Comparison of ENCODE assay signal across 30 mouse cellular contexts in the genomic region with DNA sequence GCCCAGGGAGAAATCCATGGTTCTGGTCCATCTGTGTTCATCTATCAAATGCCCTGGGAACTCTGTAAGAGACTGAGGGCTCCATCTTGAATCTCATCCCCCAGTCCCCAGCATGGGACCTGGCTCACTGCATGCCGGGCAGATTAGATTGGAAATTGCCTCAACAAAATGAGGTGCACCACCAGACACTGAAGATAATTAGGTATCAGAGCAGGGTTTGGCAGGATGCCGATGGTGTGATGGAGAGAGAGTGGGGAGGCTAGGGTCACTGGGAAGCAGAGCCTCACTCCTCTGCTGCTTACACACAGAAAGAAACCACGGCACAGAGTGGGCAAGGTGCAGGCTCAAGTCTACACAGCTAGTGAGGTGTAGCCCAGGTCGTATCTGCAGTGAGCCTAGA. TPM values are rescaled to one million over a fixed set of nuclear protein-coding genes. Genes with fewer than 3 reads are reported as not detected.
DNase-seq lines count a peak whose midpoint lies in the region; ATAC-seq lines count a peak whose summit lies in the region.
"Had no signal": no experiment of that assay in that cellular context is flagged by ENCODE, and none has a peak within 500 bp of the region (broad histone marks: within the 10 kb centered on the region; RNA-seq: fewer than 3 reads in every experiment).

No protein-coding gene starts in this region.

- H3K4me1 ChIP-seq in forebrain, embryonic 14.5 days (ENCODE audit: control insufficient read depth, insufficient read depth, low read length), result peaks cover 72% of the 10 kb centered on the region
- peaks cover 87% of the 10 kb centered on the region for H3K4me1 ChIP-seq in forebrain, embryonic 16.5 days (replicated peaks; ENCODE audit: control insufficient read depth, insufficient read depth, low read length)
- H3K4me1 ChIP-seq in midbrain, embryonic 13.5 days (replicated peaks), result peaks cover 91% of the 10 kb centered on the region
- H3K4me1 ChIP-seq in midbrain, embryonic 15.5 days, result peaks cover 82% of the 10 kb centered on the region
- peaks cover 92% of the 10 kb centered on the region for H3K4me1 ChIP-seq in forebrain, embryonic 15.5 days
- peaks cover 86% of the 10 kb centered on the region for H3K4me1 ChIP-seq in hindbrain, embryonic 15.5 days (replicated peaks)
- H3K4me1 ChIP-seq: liver, embryonic 13.5 days had no signal

- no peak overlapping the region for H3K4me3 ChIP-seq in forebrain, embryonic 14.5 days (ENCODE audit: low read depth, low read length)
- H3K4me3 ChIP-seq in forebrain, embryonic 16.5 days (replicated peaks; ENCODE audit: low read length), result no peak overlapping the region
- no peak overlapping the region for H3K4me3 ChIP-seq in midbrain, embryonic 13.5 days (replicated peaks)
- H3K4me3 ChIP-seq in midbrain, embryonic 15.5 days, result no peak overlapping the region
- H3K4me3 ChIP-seq in forebrain, embryonic 15.5 days, result no peak overlapping the region
- no peak overlapping the region for H3K4me3 ChIP-seq in hindbrain, embryonic 15.5 days
- H3K4me3 ChIP-seq: gastrocnemius, adult 2 months; heart, adult 2 months; heart, embryonic 12.5 days; kidney, embryonic 15.5 days; limb, embryonic 10.5 days; limb, embryonic 15.5 days; liver, embryonic 13.5 days; stomach, embryonic 15.5 days had no signal

- ATAC-seq in forebrain, embryonic 14.5 days, result no peak
- no peak for ATAC-seq in forebrain, embryonic 16.5 days
- no peak for ATAC-seq in midbrain, embryonic 13.5 days
- ATAC-seq in midbrain, embryonic 15.5 days (replicated peaks), result no peak
- ATAC-seq in forebrain, embryonic 15.5 days (replicated peaks), result no peak
- ATAC-seq in hindbrain, embryonic 15.5 days (ENCODE audit: low FRiP score, low read depth), result no peak
- ATAC-seq: activated CD4-positive, CD25-positive, alpha-beta regulatory T cell, adult 4 months; lung, postnatal 0 days had no signal

- no peak for DNase-seq in forebrain, embryonic 14.5 days (ENCODE audit: low spot score)
- no peak for DNase-seq in thymus, postnatal 0 days (ENCODE audit: low spot score)
- DNase-seq: adrenal gland, adult 2 months; adrenal gland, postnatal 36 days; cerebellum, adult 2 months; cerebellum, postnatal 36 days; gastrocnemius, adult 2 months; heart, adult 2 months; heart, postnatal 4 days; kidney, adult 18-20 months; kidney, postnatal 25 days; liver, embryonic 13.5 days; lung, adult 18-20 months; right cerebral cortex, postnatal 25 days; thymus, postnatal 25 days had no signal

- H3K4me2 ChIP-seq in forebrain, embryonic 14.5 days (ENCODE audit: low read length), result no peak overlapping the region
- H3K4me2 ChIP-seq in forebrain, embryonic 16.5 days (ENCODE audit: low read length), result no peak overlapping the region
- no peak overlapping the region for H3K4me2 ChIP-seq in midbrain, embryonic 13.5 days (replicated peaks)
- H3K4me2 ChIP-seq in midbrain, embryonic 15.5 days, result no peak overlapping the region
- H3K4me2 ChIP-seq in forebrain, embryonic 15.5 days (replicated peaks), result no peak overlapping the region
- no peak overlapping the region for H3K4me2 ChIP-seq in hindbrain, embryonic 15.5 days
- H3K4me2 ChIP-seq: heart, embryonic 12.5 days; kidney, embryonic 15.5 days; limb, embryonic 15.5 days; liver, embryonic 13.5 days; stomach, embryonic 15.5 days had no signal

- no peak overlapping the region for H3K9ac ChIP-seq in forebrain, embryonic 14.5 days (ENCODE audit: low read length)
- no peak overlapping the region for H3K9ac ChIP-seq in forebrain, embryonic 16.5 days (replicated peaks; ENCODE audit: low read depth, low read length)
- H3K9ac ChIP-seq in midbrain, embryonic 13.5 days (replicated peaks), result no peak overlapping the region
- no peak overlapping the region for H3K9ac ChIP-seq in midbrain, embryonic 15.5 days
- H3K9ac ChIP-seq in forebrain, embryonic 15.5 days (replicated peaks), result no peak overlapping the region
- no peak overlapping the region for H3K9ac ChIP-seq in hindbrain, embryonic 15.5 days
- H3K9ac ChIP-seq: heart, embryonic 12.5 days; kidney, embryonic 15.5 days; limb, embryonic 15.5 days; liver, embryonic 13.5 days; stomach, embryonic 15.5 days had no signal

- H3K9me3 ChIP-seq in forebrain, embryonic 14.5 days (replicated peaks; ENCODE audit: control insufficient read depth, low read length), result no peaks in the 10 kb centered on the region
- H3K9me3 ChIP-seq in forebrain, embryonic 16.5 days (ENCODE audit: control insufficient read depth, low read length), result no peaks in the 10 kb centered on the region
- no peaks in the 10 kb centered on the region for H3K9me3 ChIP-seq in midbrain, embryonic 13.5 days
- no peaks in the 10 kb centered on the region for H3K9me3 ChIP-seq in midbrain, embryonic 15.5 days
- no peaks in the 10 kb centered on the region for H3K9me3 ChIP-seq in forebrain, embryonic 15.5 days
- H3K9me3 ChIP-seq in hindbrain, embryonic 15.5 days, result no peaks in the 10 kb centered on the region
- H3K9me3 ChIP-seq: heart, embryonic 12.5 days; kidney, embryonic 15.5 days; limb, embryonic 10.5 days; limb, embryonic 15.5 days; liver, embryonic 13.5 days; stomach, embryonic 15.5 days had no signal

- H3K27ac ChIP-seq in forebrain, embryonic 14.5 days (ENCODE audit: low read depth, low read length), result peak overlapping the region; percentile 23; the same call in 1 of the 2 replicates
- no peak overlapping the region for H3K27ac ChIP-seq in forebrain, embryonic 16.5 days (ENCODE audit: low read length)
- H3K27ac ChIP-seq in midbrain, embryonic 13.5 days, result peak overlapping the region; percentile 15; the same call in 1 of the 2 replicates
- H3K27ac ChIP-seq in midbrain, embryonic 15.5 days, result no peak overlapping the region
- H3K27ac ChIP-seq in forebrain, embryonic 15.5 days (replicated peaks), result peak overlapping the region; percentile 91
- 0 out of 2 replicates have a peak overlapping the region, but pooled peaks have one; percentile 45 for H3K27ac ChIP-seq in hindbrain, embryonic 15.5 days (replicated peaks)
- H3K27ac ChIP-seq: gastrocnemius, adult 2 months; heart, adult 2 months; kidney, embryonic 15.5 days; limb, embryonic 10.5 days; limb, embryonic 15.5 days; liver, embryonic 13.5 days; macrophage; stomach, embryonic 15.5 days had no signal

- no peaks in the 10 kb centered on the region for H3K27me3 ChIP-seq in forebrain, embryonic 14.5 days (replicated peaks; ENCODE audit: control insufficient read depth, insufficient read depth, low read length)
- H3K27me3 ChIP-seq in forebrain, embryonic 16.5 days (replicated peaks; ENCODE audit: control insufficient read depth, insufficient read depth, low read length), result no peaks in the 10 kb centered on the region
- no peaks in the 10 kb centered on the region for H3K27me3 ChIP-seq in midbrain, embryonic 13.5 days
- H3K27me3 ChIP-seq in midbrain, embryonic 15.5 days (replicated peaks), result no peaks in the 10 kb centered on the region
- H3K27me3 ChIP-seq in forebrain, embryonic 15.5 days, result no peaks in the 10 kb centered on the region
- H3K27me3 ChIP-seq in hindbrain, embryonic 15.5 days, result no peaks in the 10 kb centered on the region
- H3K27me3 ChIP-seq: stomach, embryonic 15.5 days had no signal

- WGBS in forebrain, embryonic 14.5 days, result 64% methylated on average over 4 of the region's 4 CpGs
- 53% methylated on average over 4 of the region's 4 CpGs for WGBS in forebrain, embryonic 16.5 days
- WGBS in midbrain, embryonic 13.5 days, result 71% methylated on average over 4 of the region's 4 CpGs
- 64% methylated on average over 4 of the region's 4 CpGs for WGBS in midbrain, embryonic 15.5 days
- 56% methylated on average over 4 of the region's 4 CpGs for WGBS in forebrain, embryonic 15.5 days
- WGBS in hindbrain, embryonic 15.5 days, result 61% methylated on average over 4 of the region's 4 CpGs

- no peaks in the 10 kb centered on the region for H3K36me3 ChIP-seq in forebrain, embryonic 14.5 days (ENCODE audit: control insufficient read depth, insufficient read depth, low read length)
- no peaks in the 10 kb centered on the region for H3K36me3 ChIP-seq in forebrain, embryonic 16.5 days (ENCODE audit: control insufficient read depth, insufficient read depth)
- 0 out of 2 replicates have a peak, but pooled peaks cover 7% of the 10 kb centered on the region for H3K36me3 ChIP-seq in midbrain, embryonic 13.5 days
- no peaks in the 10 kb centered on the region for H3K36me3 ChIP-seq in midbrain, embryonic 15.5 days (replicated peaks)
- 0 out of 2 replicates have a peak, but pooled peaks cover 2% of the 10 kb centered on the region for H3K36me3 ChIP-seq in forebrain, embryonic 15.5 days
- no peaks in the 10 kb centered on the region for H3K36me3 ChIP-seq in hindbrain, embryonic 15.5 days
- H3K36me3 ChIP-seq: heart, embryonic 12.5 days; kidney, embryonic 15.5 days; limb, embryonic 10.5 days; limb, embryonic 15.5 days; liver, embryonic 13.5 days; stomach, embryonic 15.5 days had no signal

RNA-seq across cellular contexts. Expression of a gene that starts 12.7 kb away (rescaled TPM):
- polyA plus RNA-seq in forebrain, embryonic 14.5 days (2014; fragmentation: Nextera tagmentation; extraction: Ambion mirVana), result 74.0 and 95.1 TPM in 2 replicates
- 107 and 138 TPM in 2 replicates for polyA plus RNA-seq in forebrain, embryonic 16.5 days (2015; fragmentation: Nextera tagmentation; extraction: Ambion mirVana)
- polyA plus RNA-seq in midbrain, embryonic 13.5 days (2015; fragmentation: Nextera tagmentation; extraction: Ambion mirVana), result 85.6 and 88.9 TPM in 2 replicates
- 145 and 155 TPM in 2 replicates for polyA plus RNA-seq in midbrain, embryonic 15.5 days (2015; fragmentation: Nextera tagmentation; extraction: Ambion mirVana)
- 98.4 and 99.8 TPM in 2 replicates for polyA plus RNA-seq in forebrain, embryonic 15.5 days (2015; fragmentation: Nextera tagmentation; extraction: Ambion mirVana)
- polyA plus RNA-seq in hindbrain, embryonic 15.5 days (2015; fragmentation: Nextera tagmentation; extraction: Ambion mirVana), result 130 and 150 TPM in 2 replicates
- 0.08 and 0.10 TPM in 2 replicates for polyA plus RNA-seq in thymus, postnatal 0 days (2015; fragmentation: Nextera tagmentation; extraction: Ambion mirVana)
- polyA plus RNA-seq: adrenal gland, adult 2 months; heart, postnatal 0 days; intestine, embryonic 14.5 days; limb, embryonic 10.5 days; lung, postnatal 0 days; macrophage had no signal

Comparison
In these comparisons a context has a peak if more than half of its experiments do, and no peak if none do; other contexts are left out.
1. H3K27ac ChIP-seq: peak in forebrain, embryonic 14.5 days (single experiment), midbrain, embryonic 13.5 days (single experiment), forebrain, embryonic 15.5 days (single experiment) and hindbrain, embryonic 15.5 days (single experiment); none in forebrain, embryonic 16.5 days (single experiment) and midbrain, embryonic 15.5 days (single experiment).
2. RNA of a gene that starts 12.7 kb away (polyA plus RNA-seq): 145 to 155 TPM in midbrain, embryonic 15.5 days, 130 to 150 TPM in hindbrain, embryonic 15.5 days, 107 to 138 TPM in forebrain, embryonic 16.5 days, 98.4 to 99.8 TPM in forebrain, embryonic 15.5 days, 85.6 to 88.9 TPM in midbrain, embryonic 13.5 days and 74.0 to 95.1 TPM in forebrain, embryonic 14.5 days; 0.08 to 0.10 TPM in thymus, postnatal 0 days; every median in the first group is over 10 times any median in the second.